Mouse (Mus musculus): ENCODE data around the gene D430042O09Rik. TPM values are rescaled to one million over a fixed set of nuclear protein-coding genes. Genes with fewer than 3 reads are reported as not detected.

The D430042O09Rik gene
- polyA plus RNA-seq, 1 experiment from 2014 or later = 10.3 TPM

GRCm38 (mm10) chr7:125740521-125740920, 32.8 kb downstream of the D430042O09Rik start:
- Histone ChIP-seq H3K9me3 (replicated peaks) (no peaks in the 10 kb centered on the region), H3K27me3 (replicated peaks) (no peaks in the 10 kb centered on the region), H3K4me3 (no peak overlapping the region), H3K4me2 (no peak overlapping the region), H3K9ac (no peak overlapping the region), H3K27ac (ENCODE audit: poor library complexity, severe bottlenecking) (no peak overlapping the region), H3K36me3 (no peaks in the 10 kb centered on the region), H3K4me1 (replicated peaks) (peaks cover 14% of the 10 kb centered on the region)
- no peak for ATAC-seq (ENCODE audit: insufficient number of reproducible peaks, low FRiP score)
- 57% methylated on average over 2 of the region's 2 CpGs for WGBS

GRCm38 (mm10) chr7:125741271-125741703, 33.6 kb downstream of the D430042O09Rik start:
- Histone ChIP-seq H3K27me3 (replicated peaks) (no peaks in the 10 kb centered on the region), H3K4me2 (no peak overlapping the region), H3K36me3 (no peaks in the 10 kb centered on the region), H3K4me3 (no peak overlapping the region), H3K9ac (no peak overlapping the region), H3K27ac (ENCODE audit: poor library complexity, severe bottlenecking) (no peak overlapping the region), H3K9me3 (replicated peaks) (no peaks in the 10 kb centered on the region), H3K4me1 (replicated peaks) (peaks cover 14% of the 10 kb centered on the region)
- ATAC-seq (ENCODE audit: insufficient number of reproducible peaks, low FRiP score) = no peak
- WGBS = 23% methylated on average over 1 of the region's 1 CpGs

DNA sequence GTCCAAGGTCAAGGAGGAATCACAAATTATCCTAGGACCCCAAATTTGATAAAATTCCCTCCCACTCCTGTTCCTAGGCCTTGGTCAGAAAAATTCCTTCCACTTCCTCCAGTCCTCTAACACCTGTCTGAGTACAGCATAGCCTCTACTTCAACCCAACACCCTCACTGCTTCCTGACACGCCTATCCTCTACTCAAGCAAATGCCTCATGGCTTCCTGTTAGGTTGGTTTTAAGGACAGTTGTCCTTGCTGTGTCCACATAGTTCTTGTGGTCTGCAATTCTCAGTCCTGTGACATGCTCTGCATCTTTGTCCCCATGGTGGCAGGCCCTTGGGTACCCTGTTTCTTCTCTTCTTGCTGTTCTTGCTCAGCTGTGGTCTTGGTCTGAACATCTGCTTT, 37.1 kb downstream of the D430042O09Rik start:
- Histone ChIP-seq H3K36me3 (no peaks in the 10 kb centered on the region), H3K9ac (no peak overlapping the region), H3K27me3 (replicated peaks) (no peaks in the 10 kb centered on the region), H3K9me3 (replicated peaks) (no peaks in the 10 kb centered on the region), H3K4me1 (replicated peaks) (peaks cover 14% of the 10 kb centered on the region), H3K4me2 (no peak overlapping the region), H3K27ac (ENCODE audit: poor library complexity, severe bottlenecking) (no peak overlapping the region), H3K4me3 (no peak overlapping the region)
- WGBS = 68% methylated on average over 1 of the region's 1 CpGs
- ATAC-seq (ENCODE audit: insufficient number of reproducible peaks, low FRiP score) = no peak

DNA sequence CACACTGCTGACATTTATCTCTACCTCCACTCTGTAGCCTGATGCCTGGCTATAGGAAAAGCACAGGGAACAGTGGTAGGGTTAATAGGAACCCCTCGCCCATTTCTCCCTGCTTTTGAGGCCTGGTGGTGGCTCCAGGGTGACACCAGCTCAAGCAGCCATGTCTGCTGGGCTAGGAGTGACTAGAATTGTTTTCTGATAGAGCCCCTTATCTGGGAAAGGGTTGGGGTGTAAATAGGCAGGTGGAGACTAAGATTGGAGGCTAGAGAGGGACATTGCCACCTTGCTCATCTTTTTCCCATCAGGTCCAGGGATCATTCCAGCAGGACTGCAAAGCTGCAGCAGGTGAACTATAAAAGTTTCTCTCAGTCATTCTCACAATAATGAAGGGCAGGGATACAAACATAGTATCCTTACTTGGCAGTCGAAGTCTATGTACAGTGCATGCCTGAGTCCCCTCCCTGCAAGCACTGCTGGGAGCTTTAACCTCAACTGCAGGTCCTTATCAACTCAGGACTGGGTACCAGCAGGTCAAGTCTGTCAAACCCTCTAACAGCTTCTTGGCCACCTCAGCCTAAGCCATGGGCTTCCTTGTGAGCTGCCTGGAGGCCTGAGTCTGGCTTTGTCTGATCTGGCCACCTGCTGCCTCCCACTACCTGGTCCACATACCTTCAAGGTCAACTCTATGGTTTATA, 39.1 kb downstream of the D430042O09Rik start:
- Histone ChIP-seq H3K36me3 (0 out of 2 replicates have a peak, but pooled peaks cover 4% of the 10 kb centered on the region), H3K9me3 (replicated peaks) (no peaks in the 10 kb centered on the region), H3K4me2 (no peak overlapping the region), H3K27ac (ENCODE audit: poor library complexity, severe bottlenecking) (no peak overlapping the region), H3K4me1 (replicated peaks) (peaks cover 10% of the 10 kb centered on the region), H3K4me3 (no peak overlapping the region), H3K27me3 (replicated peaks) (no peaks in the 10 kb centered on the region), H3K9ac (no peak overlapping the region)
- WGBS = 70% methylated on average over 2 of the region's 2 CpGs
- ATAC-seq (ENCODE audit: insufficient number of reproducible peaks, low FRiP score) = no peak

DNA sequence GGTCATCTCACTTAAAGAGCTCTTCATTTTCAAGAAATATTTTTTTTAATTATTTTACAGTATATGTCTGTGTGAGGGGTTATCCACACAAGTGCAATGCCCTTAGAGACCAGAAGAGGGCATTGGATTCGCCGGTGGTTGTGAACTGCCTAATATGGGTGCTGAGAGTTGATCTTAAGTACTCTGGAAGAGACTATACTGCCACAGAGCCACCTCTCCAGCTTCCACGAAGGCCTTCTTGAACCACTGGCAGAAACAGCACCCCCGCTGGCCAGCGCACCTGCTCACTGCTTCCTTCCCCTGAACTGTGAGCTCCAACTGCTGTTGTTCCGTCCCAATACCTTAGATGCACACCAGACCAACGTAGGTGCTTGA, 39.6 kb downstream of the D430042O09Rik start:
- Histone ChIP-seq H3K27me3 (replicated peaks) (no peaks in the 10 kb centered on the region), H3K9ac (no peak overlapping the region), H3K27ac (ENCODE audit: poor library complexity, severe bottlenecking) (no peak overlapping the region), H3K4me1 (replicated peaks) (peaks cover 16% of the 10 kb centered on the region), H3K4me3 (no peak overlapping the region), H3K9me3 (replicated peaks) (no peaks in the 10 kb centered on the region), H3K4me2 (no peak overlapping the region), H3K36me3 (0 out of 2 replicates have a peak, but pooled peaks cover 4% of the 10 kb centered on the region)
- ATAC-seq (ENCODE audit: insufficient number of reproducible peaks, low FRiP score) = no peak
- 59% methylated on average over 7 of the region's 7 CpGs for WGBS

GRCm38 (mm10) chr7:125748186-125748585, 40.5 kb downstream of the D430042O09Rik start:
- WGBS = 47% methylated on average over 3 of the region's 3 CpGs
- ATAC-seq (ENCODE audit: insufficient number of reproducible peaks, low FRiP score) = no peak
- H3K36me3 ChIP-seq = 0 out of 2 replicates have a peak, but pooled peaks cover 4% of the 10 kb centered on the region
- H3K27ac ChIP-seq (ENCODE audit: poor library complexity, severe bottlenecking) = no peak overlapping the region
- no peak overlapping the region for H3K4me3 ChIP-seq
- H3K9ac ChIP-seq = no peak overlapping the region
- H3K9me3 ChIP-seq (replicated peaks) = no peaks in the 10 kb centered on the region
- peaks cover 23% of the 10 kb centered on the region for H3K4me1 ChIP-seq (replicated peaks)
- no peak overlapping the region for H3K4me2 ChIP-seq
- no peaks in the 10 kb centered on the region for H3K27me3 ChIP-seq (replicated peaks)

DNA sequence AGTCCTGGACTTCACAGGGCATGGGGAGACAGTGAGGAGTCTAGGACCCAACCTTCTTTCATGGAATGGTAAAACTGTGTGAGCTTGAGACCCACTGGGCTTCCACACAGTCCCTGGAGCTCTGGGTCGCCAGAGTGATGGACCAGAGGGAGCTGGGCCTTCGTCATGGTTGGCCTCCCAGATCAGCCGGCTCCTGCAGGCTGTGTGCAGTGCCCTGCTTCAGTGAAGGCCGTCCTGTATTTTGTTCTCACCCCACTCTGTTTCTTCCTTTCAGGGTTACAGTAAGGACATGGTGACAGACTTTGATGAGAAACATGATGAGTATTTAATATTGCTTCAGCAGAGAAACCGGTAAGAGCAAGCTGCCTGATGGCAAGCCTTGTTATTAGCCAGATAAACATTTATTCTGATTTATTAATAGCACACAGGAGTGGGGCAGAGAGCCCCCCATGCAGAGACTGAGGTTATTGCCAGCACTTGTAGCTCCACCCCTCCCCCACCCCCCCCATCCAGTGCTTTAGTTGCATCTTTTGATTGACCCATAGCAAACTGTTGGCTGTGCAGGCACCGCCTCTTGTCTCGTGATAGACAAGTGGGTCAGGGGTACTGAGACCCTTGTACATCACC, 45.1 kb downstream of the D430042O09Rik start:
- 56% methylated on average over 7 of the region's 7 CpGs for WGBS
- ATAC-seq (ENCODE audit: insufficient number of reproducible peaks, low FRiP score) = no peak

GRCm38 (mm10) chr7:125753326-125753715, 45.6 kb downstream of the D430042O09Rik start:
- 54% methylated on average over 3 of the region's 3 CpGs for WGBS
- H3K36me3 ChIP-seq = 0 out of 2 replicates have a peak, but pooled peaks cover 4% of the 10 kb centered on the region
- no peaks in the 10 kb centered on the region for H3K9me3 ChIP-seq (replicated peaks)
- no peaks in the 10 kb centered on the region for H3K27me3 ChIP-seq (replicated peaks)
- H3K4me3 ChIP-seq = no peak overlapping the region
- H3K4me2 ChIP-seq = no peak overlapping the region
- no peak for ATAC-seq (ENCODE audit: insufficient number of reproducible peaks, low FRiP score)
- H3K27ac ChIP-seq (ENCODE audit: poor library complexity, severe bottlenecking) = peak overlapping the region; percentile 89
- peaks cover 52% of the 10 kb centered on the region for H3K4me1 ChIP-seq (replicated peaks)
- no peak overlapping the region for H3K9ac ChIP-seq

More for the DNA sequence above, 45.1 kb downstream of the D430042O09Rik start:
- Histone ChIP-seq H3K36me3 (0 out of 2 replicates have a peak, but pooled peaks cover 4% of the 10 kb centered on the region), H3K9me3 (replicated peaks) (no peaks in the 10 kb centered on the region), H3K4me1 (replicated peaks) (peaks cover 46% of the 10 kb centered on the region), H3K9ac (no peak overlapping the region), H3K27me3 (replicated peaks) (no peaks in the 10 kb centered on the region), H3K4me2 (no peak overlapping the region), H3K27ac (ENCODE audit: poor library complexity, severe bottlenecking) (peak overlapping the region; percentile 89), H3K4me3 (no peak overlapping the region)

DNA sequence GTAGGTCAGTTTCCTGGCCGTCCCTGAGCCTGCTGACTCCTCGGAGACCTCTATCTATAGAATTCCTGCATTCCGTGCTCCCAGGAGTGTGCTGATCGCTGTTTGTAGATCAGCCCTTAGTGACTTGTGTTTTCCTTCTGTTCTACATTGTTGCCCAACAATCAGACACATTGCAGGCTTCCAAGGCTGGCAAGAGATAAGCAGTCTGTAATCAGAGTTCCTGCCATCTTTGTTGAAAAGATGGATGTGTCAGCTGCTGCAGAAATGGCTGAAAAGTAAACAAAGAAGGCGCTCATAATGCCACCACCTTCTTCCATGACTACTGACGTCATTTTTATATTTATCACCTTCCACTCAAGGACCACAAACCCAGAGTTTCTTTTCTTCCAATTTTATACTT, 49.1 kb downstream of the D430042O09Rik start:
- Histone ChIP-seq H3K9me3 (replicated peaks) (no peaks in the 10 kb centered on the region), H3K27me3 (replicated peaks) (no peaks in the 10 kb centered on the region), H3K4me2 (no peak overlapping the region), H3K27ac (ENCODE audit: poor library complexity, severe bottlenecking) (peak overlapping the region; percentile 61), H3K4me1 (replicated peaks) (peaks cover 55% of the 10 kb centered on the region), H3K4me3 (no peak overlapping the region), H3K36me3 (peaks cover 5% of the 10 kb centered on the region; the same call in 1 of the 2 replicates), H3K9ac (no peak overlapping the region)
- 0 out of 2 replicates have a peak, but pooled peaks have one; percentile 23 for ATAC-seq (ENCODE audit: insufficient number of reproducible peaks, low FRiP score)
- 18% methylated on average over 6 of the region's 6 CpGs for WGBS

- Histone ChIP-seq H3K27ac (ENCODE audit: poor library complexity, severe bottlenecking) (no peak overlapping the region), H3K4me1 (replicated peaks) (peaks cover 56% of the 10 kb centered on the region), H3K27me3 (replicated peaks) (no peaks in the 10 kb centered on the region), H3K9ac (no peak overlapping the region), H3K9me3 (replicated peaks) (no peaks in the 10 kb centered on the region), H3K4me3 (no peak overlapping the region), H3K4me2 (no peak overlapping the region), H3K36me3 (peaks cover 8% of the 10 kb centered on the region; the same call in 1 of the 2 replicates)
- ATAC-seq (ENCODE audit: insufficient number of reproducible peaks, low FRiP score) = no peak
- WGBS = 57% methylated on average over 6 of the region's 6 CpGs
Measured at GRCm38 (mm10) chr7:125757896-125758623, 50.4 kb downstream of the D430042O09Rik start.

- no peak overlapping the region for H3K9ac ChIP-seq
- peaks cover 61% of the 10 kb centered on the region for H3K4me1 ChIP-seq (replicated peaks)
- H3K4me2 ChIP-seq = no peak overlapping the region
- H3K9me3 ChIP-seq (replicated peaks) = no peaks in the 10 kb centered on the region
- peak overlapping the region; percentile 95 for H3K27ac ChIP-seq (ENCODE audit: poor library complexity, severe bottlenecking)
- 67% methylated on average over 2 of the region's 2 CpGs for WGBS
- ATAC-seq (ENCODE audit: insufficient number of reproducible peaks, low FRiP score) = no peak
- H3K36me3 ChIP-seq = peaks cover 8% of the 10 kb centered on the region; the same call in 1 of the 2 replicates
- no peaks in the 10 kb centered on the region for H3K27me3 ChIP-seq (replicated peaks)
- H3K4me3 ChIP-seq = no peak overlapping the region
Measured at GRCm38 (mm10) chr7:125762289-125762688, 54.6 kb downstream of the D430042O09Rik start.

All from heart, embryonic 12.5 days (tissue).